Mouse (Mus musculus): Measurements from ENCODE around the gene Atp2b2. TPM values are rescaled to one million over a fixed set of nuclear protein-coding genes. Genes with fewer than 3 reads are reported as not detected.

The Atp2b2 gene
- total and polyA plus RNA-seq, 2 experiments from 2014 or later = 0.03 TPM; not detected in 1

DNA sequence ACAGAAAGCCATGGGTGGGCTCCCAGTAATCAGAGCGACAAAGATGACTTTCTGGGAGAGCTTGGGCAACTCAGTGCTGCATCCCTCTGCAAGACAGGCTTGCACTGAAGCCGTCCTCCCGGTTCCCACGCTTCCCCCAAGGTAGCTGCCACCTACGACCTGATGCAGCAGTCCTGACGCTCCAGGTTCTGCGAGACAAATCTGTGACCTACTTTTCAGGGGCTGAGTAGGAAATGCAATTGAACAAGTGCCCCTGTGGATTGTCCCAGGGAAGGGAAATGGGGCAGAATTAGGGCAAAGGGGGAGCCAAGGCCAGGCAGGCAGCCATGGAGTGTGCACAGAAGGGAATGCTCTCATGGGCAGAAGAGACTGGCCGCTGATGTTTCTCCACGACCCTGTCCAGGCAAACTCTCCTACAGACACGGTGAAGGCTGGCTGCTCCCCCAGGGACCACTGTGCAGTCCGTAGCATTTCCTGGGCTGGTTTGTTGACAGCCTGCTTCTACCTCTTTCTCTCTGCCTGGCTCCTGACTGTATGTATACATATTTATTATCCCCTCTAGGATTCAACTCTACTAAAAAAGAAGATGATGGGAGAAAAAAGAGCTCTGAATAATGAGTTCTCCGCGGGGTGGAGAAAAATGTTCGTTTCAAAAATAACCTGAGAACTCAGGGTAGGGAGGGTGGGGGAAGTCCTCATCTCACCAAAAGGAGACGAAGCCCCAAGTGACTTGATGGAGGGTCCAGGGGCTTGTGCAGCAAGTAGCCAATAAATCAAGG, 15.8 kb upstream of the Atp2b2 start:
- H3K9ac ChIP-seq (replicated peaks; ENCODE audit: low read depth, low read length) = no peak overlapping the region
- DNase-seq (ENCODE audit: low spot score) (no peak), ATAC-seq (ENCODE audit: insufficient read depth, low read depth) (no peak)
- no peak overlapping the region for H3K4me3 ChIP-seq (ENCODE audit: low read depth, low read length)
- no peak overlapping the region for H3K4me2 ChIP-seq (ENCODE audit: low read depth, low read length)
- H3K27ac ChIP-seq (ENCODE audit: low read depth) = no peak overlapping the region
- no peaks in the 10 kb centered on the region for H3K4me1 ChIP-seq (ENCODE audit: control insufficient read depth, insufficient read depth)
- 57% methylated on average over 15 of the region's 15 CpGs for WGBS
- no peaks in the 10 kb centered on the region for H3K9me3 ChIP-seq (replicated peaks; ENCODE audit: control insufficient read depth, low read length)
- TF ChIP-seq EP300 (IDR thresholded peaks at IDR 0.05; ENCODE audit: low read depth) (no peak), CTCF (IDR thresholded peaks at IDR 0.05; ENCODE audit: low read depth) (no peak)
- H3K36me3 ChIP-seq (replicated peaks; ENCODE audit: control insufficient read depth, insufficient read depth, low read length) = no peaks in the 10 kb centered on the region
- H3K27me3 ChIP-seq (ENCODE audit: control insufficient read depth, insufficient read depth, low read length) = no peaks in the 10 kb centered on the region

- ATAC-seq (ENCODE audit: insufficient read depth, low read depth) = no peak
- Histone ChIP-seq H3K27me3 (ENCODE audit: control insufficient read depth, insufficient read depth, low read length) (no peaks in the 10 kb centered on the region), H3K27ac (ENCODE audit: low read depth) (no peak overlapping the region), H3K9me3 (replicated peaks; ENCODE audit: control insufficient read depth, low read length) (no peaks in the 10 kb centered on the region), H3K4me3 (ENCODE audit: low read depth, low read length) (no peak overlapping the region), H3K4me1 (ENCODE audit: control insufficient read depth, insufficient read depth) (no peaks in the 10 kb centered on the region), H3K4me2 (ENCODE audit: low read depth, low read length) (no peak overlapping the region), H3K9ac (replicated peaks; ENCODE audit: low read depth, low read length) (no peak overlapping the region), H3K36me3 (replicated peaks; ENCODE audit: control insufficient read depth, insufficient read depth, low read length) (no peaks in the 10 kb centered on the region)
- 75% methylated on average over 7 of the region's 7 CpGs for WGBS
- TF ChIP-seq CTCF (IDR thresholded peaks at IDR 0.05; ENCODE audit: low read depth) (no peak), EP300 (IDR thresholded peaks at IDR 0.05; ENCODE audit: low read depth) (no peak)
- DNase-seq (ENCODE audit: low spot score) = no peak
These were observed 12.9 kb upstream of the Atp2b2 start for GRCm38 (mm10) chr6:114055311-114055710.

DNA sequence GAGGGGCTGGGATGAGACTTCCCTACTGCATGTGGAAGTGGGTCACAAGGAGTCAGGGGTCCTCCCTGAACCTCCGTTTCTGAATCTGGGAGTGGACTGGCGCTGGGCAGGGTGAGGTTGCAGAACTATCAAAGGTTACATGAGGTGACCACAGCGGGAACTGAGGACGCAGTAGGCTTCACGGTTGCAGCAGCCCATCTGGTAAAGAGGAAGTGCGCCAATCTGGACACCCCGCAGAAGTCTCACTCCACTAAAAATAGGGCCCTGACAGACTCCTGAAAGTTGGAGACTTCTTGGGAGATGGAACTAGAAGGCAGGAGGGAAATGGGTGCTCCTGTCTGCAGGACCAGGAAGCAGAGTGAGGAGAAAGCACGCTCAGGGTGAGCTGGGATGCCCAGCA, 2.5 kb upstream of the Atp2b2 start:
- H3K36me3 ChIP-seq (replicated peaks; ENCODE audit: control insufficient read depth, insufficient read depth, low read length) = no peaks in the 10 kb centered on the region
- 59% methylated on average over 8 of the region's 8 CpGs for WGBS
- no peak for ATAC-seq (ENCODE audit: insufficient read depth, low read depth)
- no peak for TF ChIP-seq CTCF (IDR thresholded peaks at IDR 0.05; ENCODE audit: low read depth)
- TF ChIP-seq EP300 (IDR thresholded peaks at IDR 0.05; ENCODE audit: low read depth) = no peak
- H3K4me2 ChIP-seq (ENCODE audit: low read depth, low read length) = no peak overlapping the region
- no peak overlapping the region for H3K4me3 ChIP-seq (ENCODE audit: low read depth, low read length)
- no peaks in the 10 kb centered on the region for H3K9me3 ChIP-seq (replicated peaks; ENCODE audit: control insufficient read depth, low read length)
- no peak for DNase-seq (ENCODE audit: low spot score)
- peaks cover 46% of the 10 kb centered on the region for H3K27me3 ChIP-seq (ENCODE audit: control insufficient read depth, insufficient read depth, low read length)
- H3K9ac ChIP-seq (replicated peaks; ENCODE audit: low read depth, low read length) = no peak overlapping the region
- no peak overlapping the region for H3K27ac ChIP-seq (ENCODE audit: low read depth)
- H3K4me1 ChIP-seq (ENCODE audit: control insufficient read depth, insufficient read depth) = no peaks in the 10 kb centered on the region; the same call in 1 of the 2 replicates

DNA sequence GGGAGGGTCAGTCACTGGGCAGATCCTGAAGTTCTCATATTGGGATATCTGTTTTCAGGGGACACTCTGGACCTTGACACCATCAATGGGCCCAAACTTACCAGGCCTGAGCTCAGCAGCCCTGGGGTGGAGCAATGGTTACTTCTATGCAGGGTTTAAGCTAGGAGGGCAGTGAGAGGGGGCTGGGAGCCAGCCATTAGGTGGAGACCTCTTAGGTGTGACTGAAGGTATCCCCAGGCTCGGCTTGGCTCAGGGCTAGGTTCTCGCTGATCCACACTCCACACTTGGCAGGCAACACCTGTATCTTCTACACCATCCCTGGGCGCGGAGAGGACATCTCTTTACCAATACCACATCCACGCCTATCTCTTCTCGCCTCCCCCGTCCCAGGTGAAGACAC, 423 bp upstream of the Atp2b2 start:
- no peak for TF ChIP-seq EP300 (IDR thresholded peaks at IDR 0.05; ENCODE audit: low read depth)
- TF ChIP-seq CTCF (IDR thresholded peaks at IDR 0.05; ENCODE audit: low read depth) = no peak
- WGBS = 76% methylated on average over 7 of the region's 7 CpGs
- H3K4me1 ChIP-seq (ENCODE audit: control insufficient read depth, insufficient read depth) = no peaks in the 10 kb centered on the region; the same call in 1 of the 2 replicates
- no peaks in the 10 kb centered on the region for H3K36me3 ChIP-seq (replicated peaks; ENCODE audit: control insufficient read depth, insufficient read depth, low read length)
- no peak overlapping the region for H3K9ac ChIP-seq (replicated peaks; ENCODE audit: low read depth, low read length)
- H3K4me3 ChIP-seq (ENCODE audit: low read depth, low read length) = no peak overlapping the region
- no peak for ATAC-seq (ENCODE audit: insufficient read depth, low read depth)
- H3K27me3 ChIP-seq (ENCODE audit: control insufficient read depth, insufficient read depth, low read length) = peaks cover 55% of the 10 kb centered on the region
- H3K27ac ChIP-seq (ENCODE audit: low read depth) = no peak overlapping the region
- no peaks in the 10 kb centered on the region for H3K9me3 ChIP-seq (replicated peaks; ENCODE audit: control insufficient read depth, low read length)
- DNase-seq (ENCODE audit: low spot score) = no peak
- H3K4me2 ChIP-seq (ENCODE audit: low read depth, low read length) = no peak overlapping the region

- no peaks in the 10 kb centered on the region for H3K36me3 ChIP-seq (replicated peaks; ENCODE audit: control insufficient read depth, insufficient read depth, low read length)
- H3K4me2 ChIP-seq (ENCODE audit: low read depth, low read length) = peak overlapping the region; percentile 71
- H3K4me3 ChIP-seq (ENCODE audit: low read depth, low read length) = peak overlapping the region; percentile 42
- no peak overlapping the region for H3K9ac ChIP-seq (replicated peaks; ENCODE audit: low read depth, low read length)
- no peak overlapping the region for H3K27ac ChIP-seq (ENCODE audit: low read depth)
- H3K9me3 ChIP-seq (replicated peaks; ENCODE audit: control insufficient read depth, low read length) = no peaks in the 10 kb centered on the region
- 5% methylated on average over 5 of the region's 52 CpGs for WGBS
- ATAC-seq (ENCODE audit: insufficient read depth, low read depth) (no peak), DNase-seq (ENCODE audit: low spot score) (no peak)
- no peaks in the 10 kb centered on the region; the same call in 1 of the 2 replicates for H3K4me1 ChIP-seq (ENCODE audit: control insufficient read depth, insufficient read depth)
- TF ChIP-seq CTCF (IDR thresholded peaks at IDR 0.05; ENCODE audit: low read depth) (no peak), EP300 (IDR thresholded peaks at IDR 0.05; ENCODE audit: low read depth) (no peak)
- H3K27me3 ChIP-seq (ENCODE audit: control insufficient read depth, insufficient read depth, low read length) = peaks cover 58% of the 10 kb centered on the region
These were observed 515 bp downstream of the Atp2b2 start for GRCm38 (mm10) chr6:114041911-114042284.

Data from heart, postnatal 0 days (tissue).